Mouse (Mus musculus) thymus, postnatal 0 days (tissue): ENCODE results near the gene Znrd1as. TPM values are rescaled to one million over a fixed set of nuclear protein-coding genes. Genes with fewer than 3 reads are reported as not detected.

Source experiments
- DNase-seq: peaks from one replicate; pipeline ENCODE4 v3.0.0-alpha.2; 2015; ENCODE audit warnings: low spot score
- polyA plus RNA-seq: library from polyadenylated mRNA; unstranded; fragments of >200 nt; fragmentation: Nextera tagmentation; extraction: Ambion mirVana; gene quantifications from 2 replicates; pipeline ENCODE4 v1.2.1, GENCODE M21; 2015

The Znrd1as gene
- polyA plus RNA-seq, 1 experiment from 2014 or later = 5.9 TPM

DNA sequence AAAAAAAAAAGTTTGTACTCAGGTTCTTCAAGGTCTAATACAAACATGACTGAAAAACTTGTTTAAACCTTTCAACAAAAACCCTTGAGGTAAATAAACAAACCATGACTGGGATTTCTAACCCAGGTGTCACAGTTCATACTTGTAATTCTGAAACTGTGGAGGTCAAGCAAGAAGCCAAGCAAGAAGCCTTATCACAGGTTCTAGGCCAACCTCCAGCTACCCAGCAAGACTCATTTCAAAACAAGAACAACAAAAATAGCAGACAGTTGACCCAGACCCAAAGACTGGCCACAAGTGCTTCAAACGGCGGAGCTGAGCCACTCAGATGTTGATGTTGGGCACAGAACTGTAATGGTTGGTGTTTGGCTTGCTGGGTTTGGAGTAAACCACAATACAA is 36.1 kb downstream of the Znrd1as start:
- DNase-seq = no peak

GRCm38 (mm10) chr17:36995448-36995847 is 37.1 kb downstream of the Znrd1as start:
- DNase-seq = no peak

DNA sequence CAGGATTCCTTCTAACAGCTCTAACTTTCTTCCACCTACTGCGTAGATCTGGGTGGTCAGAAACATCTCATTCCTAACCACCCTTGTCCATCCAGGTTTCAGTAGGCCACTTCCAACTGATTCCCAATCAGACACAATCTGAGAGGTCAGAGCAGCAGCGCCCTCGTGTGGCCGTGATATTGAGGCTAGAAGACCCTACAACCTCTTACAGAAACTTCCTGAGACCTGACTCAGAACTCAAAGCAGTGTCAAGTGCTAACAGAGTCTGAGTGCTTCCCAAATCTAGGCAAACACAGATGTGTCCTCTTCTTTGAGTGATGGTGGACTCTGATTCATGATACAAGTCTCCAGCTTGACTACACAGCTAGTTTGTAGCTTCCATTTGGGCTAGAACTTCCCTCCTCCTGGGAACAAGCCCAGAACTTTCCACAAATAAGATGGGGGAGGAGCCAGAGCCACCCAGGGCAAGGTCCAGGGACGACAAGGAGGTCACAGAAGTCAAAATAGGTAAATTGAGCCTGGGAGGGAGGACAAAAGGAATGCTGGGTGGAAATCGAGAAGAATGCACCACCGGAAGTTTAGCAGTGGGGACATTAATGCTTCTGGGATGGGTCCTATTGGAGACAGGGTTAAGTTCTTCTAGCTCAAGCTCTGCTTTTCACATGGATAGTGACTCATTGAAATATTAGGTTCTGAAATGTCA is 38.8 kb downstream of the Znrd1as start:
- peak; percentile 68 for DNase-seq

DNA sequence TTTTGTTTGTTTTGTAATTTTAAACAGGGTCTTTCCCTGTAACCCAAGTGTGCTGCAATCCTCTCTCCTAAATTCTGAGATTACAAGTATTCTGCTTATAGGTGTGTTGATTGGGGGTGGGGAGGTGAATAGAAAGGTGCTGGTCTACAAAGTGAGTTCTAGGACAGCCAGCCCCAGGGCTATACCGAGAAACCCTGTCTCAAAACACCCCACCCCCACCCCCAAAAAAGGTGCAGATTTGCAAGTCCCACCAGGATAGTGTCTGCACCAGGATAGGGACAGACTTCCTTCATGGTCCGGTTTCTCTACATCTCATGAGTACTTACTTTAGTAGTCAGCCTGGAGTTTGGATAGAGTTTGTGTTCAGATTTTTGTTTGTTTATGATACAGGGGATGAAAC is 40.1 kb downstream of the Znrd1as start:
- DNase-seq = no peak

GRCm38 (mm10) chr17:37000863-37001262 is 42.5 kb downstream of the Znrd1as start, which contains the start of gene Zfp57:
Zfp57 (plus strand) TSS chr17:37001163.
- no peak for DNase-seq

- DNase-seq = no peak
These were observed 44.3 kb downstream of the Znrd1as start for GRCm38 (mm10) chr17:37002364-37003330.

DNA sequence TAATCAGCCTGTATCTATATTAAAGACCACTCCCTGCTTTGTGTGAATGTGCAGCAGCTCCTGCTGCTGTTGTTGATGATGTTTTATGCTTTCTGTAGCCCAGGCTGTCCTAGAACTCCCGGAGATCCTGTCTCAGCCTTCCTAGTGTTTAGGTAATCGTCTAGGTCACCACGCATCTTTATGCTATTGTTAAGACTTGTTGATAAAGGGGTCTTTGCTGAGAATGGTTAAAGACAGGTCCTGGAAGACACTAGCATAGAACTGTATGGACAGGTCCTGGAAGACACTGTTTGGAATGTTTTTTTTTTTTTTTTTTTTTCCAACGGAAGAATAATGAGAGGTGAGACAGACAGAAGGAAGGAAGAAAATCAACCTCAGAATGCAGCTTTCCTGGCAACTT is 45.0 kb downstream of the Znrd1as start:
- DNase-seq = no peak

DNA sequence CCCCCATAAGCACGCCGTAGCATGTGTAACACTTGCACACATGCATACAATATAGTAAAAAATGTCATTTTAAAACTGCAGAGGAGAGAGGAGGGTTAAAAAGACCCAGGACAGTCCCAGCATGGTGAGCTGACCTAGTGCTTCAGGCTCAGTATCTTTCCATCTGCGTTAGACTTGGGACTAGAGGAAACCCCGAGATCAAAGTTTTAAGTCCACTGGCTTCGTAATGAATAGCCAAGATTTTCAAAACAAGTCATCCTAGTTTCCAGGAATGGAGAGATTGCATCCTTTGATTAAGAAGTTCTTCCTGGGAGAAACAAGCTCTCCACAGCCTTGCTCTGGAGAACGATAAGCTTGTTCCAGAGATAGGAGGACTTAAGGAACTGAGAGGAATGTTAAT is 49.8 kb downstream of the Znrd1as start:
- DNase-seq = no peak

DNA sequence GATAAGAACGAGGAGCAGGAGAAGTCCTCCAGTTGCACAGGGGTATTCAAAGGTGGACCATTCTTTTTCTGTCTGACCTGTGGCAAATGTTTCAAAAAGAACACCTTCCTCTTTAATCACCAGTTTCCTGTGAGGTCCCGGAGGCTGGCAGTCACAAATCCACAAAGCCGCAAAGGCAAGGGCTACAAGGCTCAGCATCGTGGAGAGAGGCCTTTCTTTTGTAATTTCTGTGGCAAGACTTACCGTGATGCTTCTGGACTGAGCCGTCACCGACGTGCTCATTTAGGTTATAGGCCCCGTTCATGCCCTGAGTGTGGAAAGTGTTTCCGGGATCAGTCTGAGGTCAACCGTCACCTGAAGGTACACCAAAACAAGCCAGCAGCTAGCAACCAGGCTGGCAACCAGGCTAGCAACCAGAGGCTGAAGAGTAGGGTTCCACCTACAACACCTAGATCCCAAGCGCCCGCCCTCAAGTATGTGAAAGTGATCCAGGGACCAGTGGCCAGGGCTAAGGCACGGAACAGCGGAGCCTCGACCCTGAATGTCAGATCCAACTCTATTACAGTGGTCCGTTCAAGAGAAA is 51.2 kb downstream of the Znrd1as start:
- DNase-seq = peak; percentile 9

DNA sequence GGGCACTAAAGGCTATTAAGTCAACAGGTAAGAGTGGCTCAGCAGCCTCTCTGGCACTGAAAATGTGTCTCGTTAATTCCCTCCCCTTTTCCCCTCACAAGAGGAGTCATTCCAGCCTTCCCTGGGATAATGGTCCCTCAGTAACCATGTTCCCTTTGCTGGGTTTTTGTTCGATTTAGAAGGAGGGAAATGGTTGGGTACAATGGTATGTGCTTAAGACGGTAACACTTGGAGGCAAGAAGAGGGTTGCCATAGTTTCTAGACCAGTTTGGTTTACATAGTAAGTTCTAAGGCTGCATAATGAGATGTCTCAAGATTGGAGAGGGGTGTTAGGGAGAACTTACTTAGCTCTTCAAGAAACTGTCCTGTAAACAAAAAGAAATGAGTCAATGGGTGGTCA is 53.3 kb downstream of the Znrd1as start:
- no peak for DNase-seq

- no peak for DNase-seq
These were observed 53.7 kb downstream of the Znrd1as start for GRCm38 (mm10) chr17:37012141-37012540.

Other genes with a start within 250 kb of the Znrd1as start
- 0.61 and 0.82 TPM in 2 replicates for gene H2-M10.5, start 185.7 kb upstream of the Znrd1as start, polyA plus RNA-seq
- gene H2-M10.6, start 146.4 kb upstream of the Znrd1as start, polyA plus RNA-seq = not detected in 2 replicates
- 17.9 and 19.9 TPM in 2 replicates for gene Trim26, start 121.5 kb upstream of the Znrd1as start, polyA plus RNA-seq
- gene Trim15, start 91.4 kb upstream of the Znrd1as start, polyA plus RNA-seq = 0.08 and 0.09 TPM in 2 replicates
- gene Trim10, start 89.0 kb upstream of the Znrd1as start, polyA plus RNA-seq = 0.09 and 0.24 TPM in 2 replicates
- 0.16 and 0.28 TPM in 2 replicates for gene Trim40, start 68.5 kb upstream of the Znrd1as start, polyA plus RNA-seq
- 0.16 and 0.19 TPM in 2 replicates for gene Trim31, start 60.5 kb upstream of the Znrd1as start, polyA plus RNA-seq
- 0.42 and 0.45 TPM in 2 replicates for gene Rnf39, start 15.7 kb upstream of the Znrd1as start, polyA plus RNA-seq
- 145 and 162 TPM in 2 replicates for gene Ppp1r11, start 6.9 kb upstream of the Znrd1as start, polyA plus RNA-seq
- 121 and 135 TPM in 2 replicates for gene Znrd1, start within 50 bp of the Znrd1as start, polyA plus RNA-seq
- gene 2410137M14Rik, start 22.6 kb downstream of the Znrd1as start, polyA plus RNA-seq = not detected in 2 replicates
- gene H2-M5, start 30.9 kb downstream of the Znrd1as start, polyA plus RNA-seq = 0.09 and 0.10 TPM in 2 replicates
- 3.4 and 3.9 TPM in 2 replicates for gene Zfp57, start 42.6 kb downstream of the Znrd1as start, polyA plus RNA-seq
- gene Mog, start 64.8 kb downstream of the Znrd1as start, polyA plus RNA-seq = not detected in 2 replicates
- 2.4 and 6.8 TPM in 2 replicates for gene Gabbr1, start 87.4 kb downstream of the Znrd1as start, polyA plus RNA-seq
- gene Olfr90, start 129.9 kb downstream of the Znrd1as start, polyA plus RNA-seq = not detected in 2 replicates
- gene Olfr91, start 139.7 kb downstream of the Znrd1as start, polyA plus RNA-seq = not detected in 2 replicates
- gene Olfr92, start 161.5 kb downstream of the Znrd1as start, polyA plus RNA-seq = not detected in 2 replicates
- gene Olfr93, start 202.9 kb downstream of the Znrd1as start, polyA plus RNA-seq = not detected in 2 replicates
- 83.6 and 90.3 TPM in 2 replicates for gene Ubd, start 235.3 kb downstream of the Znrd1as start, polyA plus RNA-seq
- not detected in 2 replicates for gene Olfr94, start 242.4 kb downstream of the Znrd1as start, polyA plus RNA-seq